Mouse (Mus musculus) kidney, postnatal 0 days (tissue): ENCODE measurements at regions not wholly inside any gene's neighbourhood (a gene's known extent, or its start where the extent isn't known, plus 50 kb on each side); places are given as distances from the start of the nearest gene placed in this dataset.

Source experiments
- ATAC-seq: fragments of 200-750 bp; cut with Nextera tagmentation; replicated peaks from 2 replicates; pipeline ENCODE4 v1.8.0; 2017; ENCODE audit warnings: low read depth, moderate number of reproducible peaks, moderate TSS enrichment, moderate library complexity; ENCODE audit not compliant: low FRiP score
- DNase-seq: peaks from one replicate; pipeline ENCODE4 v3.0.0-alpha.2; 2016; ENCODE audit warnings: low spot score
- H3K27ac ChIP-seq: fragments of 300-500 bp; sonication (generic); 2 replicates; pipeline ENCODE4 v1.5.1; 2014; ENCODE audit warnings: mild to moderate bottlenecking
- H3K27me3 ChIP-seq: fragments of 300-500 bp; sonication (generic); 2 replicates; pipeline ENCODE4 v1.6.1; 2014; ENCODE audit warnings: low read length, mixed read lengths; ENCODE audit not compliant: insufficient read depth
- H3K36me3 ChIP-seq: fragments of 300-500 bp; sonication (generic); 2 replicates; pipeline ENCODE4 v1.6.1; 2014; ENCODE audit warnings: low read length, mixed read lengths; ENCODE audit not compliant: insufficient read depth
- H3K4me1 ChIP-seq: fragments of 300-500 bp; sonication (generic); replicated peaks from 2 replicates; pipeline ENCODE4 v1.6.1; 2014; ENCODE audit warnings: antibody characterized with exemption, low read length, mixed read lengths; ENCODE audit not compliant: insufficient read depth
- H3K4me2 ChIP-seq: fragments of 300-500 bp; sonication (generic); 2 replicates; pipeline ENCODE4 v1.6.1; 2014; ENCODE audit warnings: mild to moderate bottlenecking, low read length, moderate library complexity, mixed read lengths
- H3K4me3 ChIP-seq: fragments of 300-500 bp; sonication (generic); replicated peaks from 2 replicates; pipeline ENCODE4 v1.5.1; 2014; ENCODE audit warnings: low read depth, low read length
- H3K9ac ChIP-seq: fragments of 300-500 bp; sonication (generic); 2 replicates; pipeline ENCODE4 v1.6.1; 2014; ENCODE audit warnings: low read depth, low read length
- H3K9me3 ChIP-seq: fragments of 300-500 bp; sonication (generic); replicated peaks from 2 replicates; pipeline ENCODE4 v1.6.1; 2016; ENCODE audit warnings: low read length, inconsistent platforms, mixed read lengths
- CTCF ChIP-seq: IDR thresholded peaks from 2 replicates; pipeline ENCODE4 v1.5.1; 2016; ENCODE audit warnings: antibody characterized with exemption, low read depth, mild to moderate bottlenecking, moderate library complexity
- WGBS: fragments of 180-500 bp; shearing (Covaris S2); extraction: QIAGEN DNeasy Blood & Tissue Kit; methylation state at CpG from one replicate; pipeline ENCODE4 v1.1.7; 2014; 5-methylcytosine and 5-hydroxymethylcytosine counted together

DNA sequence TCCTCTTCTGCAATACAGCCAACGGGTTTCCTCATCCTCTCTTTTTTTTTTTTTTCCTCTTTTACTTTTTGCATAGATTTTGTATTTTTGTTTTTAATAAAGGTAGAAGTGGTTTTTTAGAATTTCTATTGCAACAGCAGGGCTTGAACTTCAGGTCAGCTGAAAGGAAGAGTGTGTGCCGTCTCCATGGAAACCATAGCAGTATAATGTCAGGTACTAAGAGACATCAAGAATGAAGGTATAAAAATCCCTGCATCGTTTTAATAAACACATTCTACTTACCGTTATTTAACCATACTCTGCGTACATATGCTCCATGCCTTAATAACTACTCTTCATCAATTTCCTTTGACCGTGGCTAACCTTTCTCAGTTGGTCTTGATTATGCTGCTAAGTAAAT, 390.0 kb downstream of the Rwdd3 start:
- Histone ChIP-seq H3K9ac (no peak overlapping the region), H3K4me1 (no peaks in the 10 kb centered on the region), H3K4me2 (no peak overlapping the region), H3K36me3 (no peaks in the 10 kb centered on the region), H3K4me3 (no peak overlapping the region), H3K27me3 (no peaks in the 10 kb centered on the region), H3K9me3 (no peaks in the 10 kb centered on the region), H3K27ac (no peak overlapping the region)
- TF ChIP-seq CTCF: no peak
- 80% methylated on average over 6 of the region's 6 CpGs for WGBS
- ATAC-seq (no peak), DNase-seq (no peak)

DNA sequence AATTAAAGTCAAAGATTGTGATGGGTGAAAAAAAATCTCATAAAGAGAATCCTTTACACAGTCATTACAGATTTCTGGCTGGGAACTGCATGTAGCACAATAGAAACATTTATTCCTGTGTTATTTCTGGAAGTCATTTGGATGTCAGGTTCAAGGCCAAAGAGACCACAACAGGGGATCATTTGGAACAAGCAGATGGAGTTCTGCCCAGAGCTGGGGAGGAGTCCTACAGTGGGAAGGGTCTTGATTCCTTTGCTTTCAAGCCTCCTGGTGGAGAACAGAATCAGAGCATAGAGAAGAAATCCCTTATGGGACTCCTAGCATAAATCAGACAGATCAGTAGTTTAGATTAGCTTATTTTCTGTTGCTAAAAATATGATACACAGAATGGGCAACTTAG, 392.4 kb downstream of the Rwdd3 start:
- DNase-seq (peak; percentile 4), ATAC-seq (no peak)
- Histone ChIP-seq H3K27ac (no peak overlapping the region), H3K36me3 (no peaks in the 10 kb centered on the region), H3K4me3 (no peak overlapping the region), H3K4me1 (no peaks in the 10 kb centered on the region), H3K27me3 (no peaks in the 10 kb centered on the region), H3K9ac (no peak overlapping the region), H3K9me3 (no peaks in the 10 kb centered on the region), H3K4me2 (no peak overlapping the region)
- TF ChIP-seq CTCF: 0 out of 2 replicates have a peak, but pooled peaks have one; percentile 3

- no peak for TF ChIP-seq CTCF
- DNase-seq (no peak), ATAC-seq (no peak)
- Histone ChIP-seq H3K36me3 (no peaks in the 10 kb centered on the region), H3K4me1 (no peaks in the 10 kb centered on the region), H3K4me3 (no peak overlapping the region), H3K9ac (no peak overlapping the region), H3K9me3 (no peaks in the 10 kb centered on the region), H3K27ac (no peak overlapping the region), H3K27me3 (no peaks in the 10 kb centered on the region), H3K4me2 (no peak overlapping the region)
- WGBS: 54% methylated on average over 6 of the region's 6 CpGs
Measured at GRCm38 (mm10) chr3:120774951-120775350, 396.5 kb downstream of the Rwdd3 start.

DNA sequence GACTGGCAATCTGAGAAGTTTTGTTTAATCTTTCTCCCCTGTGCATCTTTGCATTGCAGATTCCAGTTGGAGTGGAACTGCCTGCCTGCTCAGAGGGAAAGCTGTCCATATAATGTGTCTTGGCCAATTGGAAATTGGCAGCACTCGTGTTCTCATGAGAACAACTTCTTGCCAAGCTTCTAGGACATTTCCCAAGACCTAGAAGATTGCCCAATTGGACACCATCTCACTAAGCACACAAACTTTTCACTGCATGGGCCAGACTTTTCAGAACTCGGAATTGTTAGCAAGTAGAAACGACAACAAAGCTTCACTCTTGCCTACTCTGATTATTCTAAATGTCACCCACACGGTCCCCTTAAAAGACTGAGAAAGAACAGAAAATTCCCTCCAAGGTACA, 409.8 kb downstream of the Rwdd3 start:
- TF ChIP-seq CTCF: no peak
- Histone ChIP-seq H3K9ac (no peak overlapping the region), H3K4me2 (no peak overlapping the region), H3K27ac (no peak overlapping the region), H3K36me3 (no peaks in the 10 kb centered on the region), H3K4me3 (no peak overlapping the region), H3K4me1 (no peaks in the 10 kb centered on the region), H3K27me3 (no peaks in the 10 kb centered on the region), H3K9me3 (no peaks in the 10 kb centered on the region)
- 74% methylated on average over 4 of the region's 4 CpGs for WGBS
- ATAC-seq (no peak), DNase-seq (no peak)

DNA sequence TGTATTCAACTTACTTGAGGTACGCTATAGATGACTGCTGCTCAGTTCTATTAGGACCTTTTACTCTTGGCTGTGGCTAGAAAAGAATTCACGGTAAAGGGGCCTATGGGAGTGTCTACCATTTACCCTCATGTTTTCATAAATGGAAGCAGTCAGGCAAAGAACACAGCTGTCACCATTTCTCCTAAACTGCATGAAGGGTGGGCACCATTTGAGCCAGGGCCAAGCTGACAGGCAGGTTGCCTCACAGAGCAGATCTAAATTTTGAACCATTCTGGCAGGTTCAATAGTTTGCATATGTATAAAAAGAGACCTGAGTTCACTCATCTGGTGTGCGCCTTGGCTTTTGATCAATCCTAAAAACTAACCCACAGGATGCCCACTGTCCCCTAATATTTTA, 410.3 kb downstream of the Rwdd3 start:
- ATAC-seq (no peak), DNase-seq (no peak)
- Histone ChIP-seq H3K27me3 (no peaks in the 10 kb centered on the region), H3K4me2 (no peak overlapping the region), H3K36me3 (no peaks in the 10 kb centered on the region), H3K9ac (no peak overlapping the region), H3K4me3 (no peak overlapping the region), H3K27ac (no peak overlapping the region), H3K9me3 (no peaks in the 10 kb centered on the region), H3K4me1 (no peaks in the 10 kb centered on the region)
- no peak for TF ChIP-seq CTCF
- 91% methylated on average over 3 of the region's 3 CpGs for WGBS

DNA sequence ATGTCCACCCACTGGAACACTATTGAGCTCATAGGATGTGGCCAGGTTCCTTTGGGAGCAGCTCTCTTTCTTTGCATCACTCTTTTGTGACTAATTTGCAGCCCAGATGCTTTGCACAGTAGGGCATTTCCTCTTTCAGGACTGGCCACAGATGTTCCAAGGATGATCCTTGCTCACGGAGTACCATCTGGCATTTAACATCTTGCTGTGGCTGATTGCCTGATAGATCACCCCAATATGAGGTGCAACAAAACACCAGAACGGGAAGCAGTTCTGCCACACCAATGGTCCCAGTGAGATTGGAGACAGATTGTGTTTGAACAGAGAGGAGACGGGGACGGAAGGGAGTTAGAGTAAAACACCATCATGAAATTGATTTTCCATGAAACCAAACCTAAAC, 423.0 kb downstream of the Rwdd3 start:
- no peaks in the 10 kb centered on the region for H3K9me3 ChIP-seq
- H3K27me3 ChIP-seq: no peaks in the 10 kb centered on the region
- WGBS: 68% methylated on average over 4 of the region's 4 CpGs
- DNase-seq: no peak
- H3K4me3 ChIP-seq: no peak overlapping the region
- no peak for TF ChIP-seq CTCF
- no peak overlapping the region for H3K27ac ChIP-seq
- H3K9ac ChIP-seq: no peak overlapping the region
- no peaks in the 10 kb centered on the region for H3K4me1 ChIP-seq
- no peak for ATAC-seq
- no peaks in the 10 kb centered on the region for H3K36me3 ChIP-seq
- no peak overlapping the region for H3K4me2 ChIP-seq

DNA sequence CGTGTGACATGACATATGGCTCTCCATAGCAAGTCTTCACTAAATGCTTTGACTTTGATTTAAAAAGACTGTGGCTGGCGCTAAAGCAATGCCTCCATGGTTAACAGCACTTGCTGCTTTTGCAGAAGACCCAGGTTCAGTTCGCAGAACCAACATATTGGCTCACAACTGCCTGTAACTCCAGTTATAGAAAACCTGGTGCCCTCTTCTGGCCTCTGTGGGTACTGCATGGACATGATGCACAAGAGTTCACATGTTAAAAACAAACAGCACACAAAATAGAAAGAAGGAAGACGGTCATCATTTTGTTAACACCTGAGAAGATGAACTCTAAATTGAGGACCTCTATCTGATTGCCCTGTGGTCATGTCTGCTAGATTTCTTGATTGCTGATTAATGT, 423.8 kb downstream of the Rwdd3 start:
- no peaks in the 10 kb centered on the region for H3K36me3 ChIP-seq
- TF ChIP-seq CTCF: peak; percentile 53
- H3K4me1 ChIP-seq: no peaks in the 10 kb centered on the region
- no peaks in the 10 kb centered on the region for H3K9me3 ChIP-seq
- no peak overlapping the region for H3K4me2 ChIP-seq
- ATAC-seq (no peak), DNase-seq (no peak)
- no peak overlapping the region for H3K27ac ChIP-seq
- WGBS: 90% methylated on average over 4 of the region's 4 CpGs
- H3K27me3 ChIP-seq: no peaks in the 10 kb centered on the region
- no peak overlapping the region for H3K9ac ChIP-seq
- H3K4me3 ChIP-seq: no peak overlapping the region
